Mouse (Mus musculus): ENCODE measurements around the gene Scn2b. TPM values are rescaled to one million over a fixed set of nuclear protein-coding genes. Genes with fewer than 3 reads are reported as not detected.

The Scn2b gene
- polyA plus RNA-seq (2015; fragmentation: Nextera tagmentation; extraction: Ambion mirVana), result 5.3 and 5.7 TPM in 2 replicates

DNA sequence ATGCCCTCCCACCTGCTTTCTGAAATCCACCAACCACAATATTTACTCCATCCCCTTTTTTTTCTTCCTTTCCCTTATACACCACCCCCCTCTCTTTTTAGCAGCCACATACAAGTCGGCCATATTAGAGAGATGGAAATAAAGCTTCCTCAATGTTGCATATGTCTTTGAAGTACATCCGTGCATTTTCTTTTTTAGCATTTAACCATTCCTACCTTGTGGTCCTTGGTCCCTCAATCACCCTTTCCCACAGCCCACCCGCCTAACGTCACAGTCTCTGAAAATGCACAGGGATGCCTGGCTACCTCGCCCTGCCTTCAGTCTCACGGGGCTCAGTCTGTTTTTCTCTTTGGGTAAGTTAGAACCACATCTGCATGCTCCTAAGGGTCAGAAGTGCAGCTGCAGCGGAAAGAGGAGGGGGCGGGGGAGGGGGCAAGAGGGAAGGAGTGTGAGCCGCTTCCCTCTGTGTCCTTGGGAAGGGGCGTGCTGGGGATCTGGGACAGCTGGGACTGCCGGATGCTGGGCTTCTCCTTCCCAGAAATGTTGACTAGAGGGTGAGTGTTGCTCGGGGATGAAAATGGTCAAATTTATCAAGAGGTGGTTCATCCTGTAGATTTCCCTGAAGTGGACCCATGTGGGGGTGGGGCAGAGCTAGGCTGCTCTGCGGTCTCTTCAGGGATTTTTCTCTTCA lies at the start of gene Scn2b:
Scn2b (plus strand) TSS at position 42 of the 691 bp plus-strand sequence.
- WGBS, result 1% methylated on average over 13 of the region's 13 CpGs
- H3K4me3 ChIP-seq, result peak within 1 kb of the TSS; percentile 62
- peak within 1 kb of the TSS; percentile 50 for H3K4me2 ChIP-seq (replicated peaks)
- H3K9me3 ChIP-seq, result no peaks in the 10 kb centered on the region
- peak within 1 kb of the TSS; percentile 79 for H3K27ac ChIP-seq (replicated peaks)
- peak within 1 kb of the TSS; percentile 76 for H3K9ac ChIP-seq (replicated peaks)
- H3K27me3 ChIP-seq, result 0 out of 2 replicates have a peak, but pooled peaks cover 3% of the 10 kb centered on the region
- no peaks in the 10 kb centered on the region for H3K36me3 ChIP-seq
- ATAC-seq (replicated peaks), result 0 out of 2 replicates have a peak, but pooled peaks have one; percentile 54
- H3K4me1 ChIP-seq, result peaks cover 40% of the 10 kb centered on the region

DNA sequence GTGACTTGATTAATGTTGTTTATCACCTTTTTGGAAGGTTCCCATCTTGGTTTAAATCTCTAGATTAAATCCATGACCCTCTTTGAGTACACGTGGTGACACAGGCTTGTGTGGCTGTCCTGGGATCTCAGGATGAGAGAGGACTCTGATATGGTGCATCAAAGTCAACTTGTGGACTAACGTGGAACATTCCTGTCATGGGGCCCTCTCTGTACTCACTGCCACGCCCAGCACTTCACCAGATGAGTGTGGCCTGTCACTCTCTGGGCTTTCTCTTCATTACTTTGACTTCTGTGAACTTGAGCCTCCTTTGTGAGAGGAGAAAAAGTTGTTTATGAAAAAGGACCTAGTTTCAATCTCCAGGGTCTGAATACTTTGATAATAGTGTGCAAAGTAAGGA lies 45.8 kb upstream of the Scn2b start:
- no peaks in the 10 kb centered on the region for H3K27me3 ChIP-seq
- no peaks in the 10 kb centered on the region for H3K36me3 ChIP-seq
- no peaks in the 10 kb centered on the region for H3K9me3 ChIP-seq
- no peak overlapping the region for H3K4me2 ChIP-seq (replicated peaks)
- no peak overlapping the region for H3K27ac ChIP-seq (replicated peaks)
- ATAC-seq (replicated peaks), result no peak
- 59% methylated on average over 3 of the region's 3 CpGs for WGBS
- no peak overlapping the region for H3K9ac ChIP-seq (replicated peaks)
- no peak overlapping the region for H3K4me3 ChIP-seq
- no peaks in the 10 kb centered on the region for H3K4me1 ChIP-seq

DNA sequence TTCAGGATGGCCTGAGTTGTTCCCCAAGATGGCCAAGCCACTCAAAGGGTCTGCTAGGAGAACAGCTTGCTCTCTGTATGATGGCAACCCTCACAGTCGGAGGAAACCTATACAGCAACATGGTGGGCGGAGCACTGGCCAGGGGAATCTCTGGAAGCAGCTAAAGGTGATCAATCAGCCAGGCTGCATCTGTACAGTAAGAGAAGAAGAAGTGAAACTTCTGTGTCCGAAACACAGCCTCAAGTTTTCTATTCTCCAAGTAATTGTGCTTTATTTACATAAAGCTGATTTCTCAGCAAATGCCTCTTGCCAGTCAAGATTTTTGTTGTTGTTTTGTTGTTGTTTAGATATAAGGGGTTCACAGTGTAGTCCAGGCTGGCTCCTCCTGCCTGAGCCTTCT lies 39.7 kb upstream of the Scn2b start:
- WGBS, result 64% methylated on average over 3 of the region's 3 CpGs
- Histone ChIP-seq H3K9me3 (no peaks in the 10 kb centered on the region), H3K36me3 (no peaks in the 10 kb centered on the region), H3K4me1 (no peaks in the 10 kb centered on the region), H3K27me3 (no peaks in the 10 kb centered on the region), H3K4me3 (no peak overlapping the region), H3K9ac (replicated peaks) (no peak overlapping the region), H3K27ac (replicated peaks) (no peak overlapping the region), H3K4me2 (replicated peaks) (no peak overlapping the region)
- no peak for ATAC-seq (replicated peaks)

DNA sequence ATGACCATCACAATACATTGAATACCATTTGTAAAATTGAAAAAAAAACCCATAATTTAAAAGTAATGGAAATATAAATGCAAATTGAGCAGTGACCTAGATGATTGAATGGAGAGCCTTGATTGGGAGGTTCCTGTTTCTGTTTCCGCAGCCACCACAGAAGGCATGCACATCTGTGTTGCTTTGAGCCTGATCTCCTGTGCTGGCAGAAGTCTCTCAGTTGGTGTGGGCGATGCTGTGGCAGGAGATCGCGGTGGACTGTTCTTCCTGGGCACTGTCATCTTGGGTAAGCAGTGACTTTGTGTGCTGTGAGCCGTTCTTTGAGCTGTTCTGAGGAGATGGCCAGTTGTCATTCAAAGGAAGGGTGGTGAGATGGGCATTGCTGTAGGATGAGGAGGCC lies 38.6 kb upstream of the Scn2b start, which contains the start of gene Jaml:
Jaml (plus strand) TSS at position 173 of the 400 bp plus-strand sequence.
- no peaks in the 10 kb centered on the region for H3K27me3 ChIP-seq
- no peak within 1 kb of the TSS for H3K9ac ChIP-seq (replicated peaks)
- H3K27ac ChIP-seq (replicated peaks), result no peak within 1 kb of the TSS
- no peak within 1 kb of the TSS for H3K4me3 ChIP-seq
- H3K4me1 ChIP-seq, result no peaks in the 10 kb centered on the region
- no peaks in the 10 kb centered on the region for H3K9me3 ChIP-seq
- no peak within 1 kb of the TSS for H3K4me2 ChIP-seq (replicated peaks)
- H3K36me3 ChIP-seq, result no peaks in the 10 kb centered on the region
- 92% methylated on average over 5 of the region's 5 CpGs for WGBS
- ATAC-seq (replicated peaks), result no peak

DNA sequence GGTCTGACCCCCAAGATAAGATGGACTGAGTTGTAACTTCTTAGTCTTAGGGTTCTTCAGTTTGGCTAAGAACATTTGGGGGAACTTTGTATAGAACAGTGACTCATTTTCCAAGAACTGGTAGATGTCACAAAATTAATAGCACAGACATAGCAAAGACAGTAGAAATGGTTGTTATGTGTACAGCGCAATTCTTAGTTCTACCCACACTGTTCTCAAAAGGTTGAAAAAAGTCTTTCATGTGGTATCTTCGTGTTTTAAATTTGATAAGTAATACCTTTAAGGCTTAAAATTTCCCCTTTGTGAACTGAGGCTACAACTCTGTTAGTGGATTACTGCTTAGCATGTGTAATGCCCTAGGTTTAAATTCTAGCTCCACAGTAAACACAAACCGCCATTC lies 34.5 kb upstream of the Scn2b start:
- H3K4me2 ChIP-seq (replicated peaks), result no peak overlapping the region
- H3K9me3 ChIP-seq, result no peaks in the 10 kb centered on the region
- no peak overlapping the region for H3K9ac ChIP-seq (replicated peaks)
- no peak overlapping the region for H3K4me3 ChIP-seq
- WGBS, result 88% methylated on average over 3 of the region's 3 CpGs
- no peak overlapping the region for H3K27ac ChIP-seq (replicated peaks)
- no peaks in the 10 kb centered on the region for H3K27me3 ChIP-seq
- no peak for ATAC-seq (replicated peaks)
- no peaks in the 10 kb centered on the region for H3K36me3 ChIP-seq
- H3K4me1 ChIP-seq, result no peaks in the 10 kb centered on the region

DNA sequence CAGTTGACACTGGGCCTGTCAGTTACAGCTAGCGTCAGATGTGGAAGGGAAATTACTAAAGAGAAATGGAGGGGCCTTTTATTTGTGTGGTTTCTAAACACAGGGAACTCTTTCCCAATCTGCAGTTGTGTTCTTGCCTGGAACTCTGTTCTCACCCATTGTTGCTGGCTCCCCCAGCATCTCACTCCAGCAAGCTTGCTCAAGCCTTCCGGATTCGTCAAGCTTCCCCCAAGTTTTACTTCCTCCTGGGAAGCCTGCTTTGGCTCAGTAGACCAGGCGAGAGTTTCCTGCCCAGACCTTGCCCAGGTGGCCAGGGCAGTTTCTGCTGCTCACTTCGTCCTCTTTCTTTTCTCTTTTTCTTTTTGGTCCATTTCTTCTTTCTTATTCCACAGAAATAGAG lies 33.0 kb upstream of the Scn2b start:
- Histone ChIP-seq H3K36me3 (no peaks in the 10 kb centered on the region), H3K4me1 (no peaks in the 10 kb centered on the region), H3K4me2 (replicated peaks) (no peak overlapping the region), H3K4me3 (no peak overlapping the region), H3K27me3 (no peaks in the 10 kb centered on the region), H3K9ac (replicated peaks) (no peak overlapping the region), H3K9me3 (no peaks in the 10 kb centered on the region), H3K27ac (replicated peaks) (no peak overlapping the region)
- ATAC-seq (replicated peaks), result no peak
- WGBS, result 80% methylated on average over 5 of the region's 5 CpGs

DNA sequence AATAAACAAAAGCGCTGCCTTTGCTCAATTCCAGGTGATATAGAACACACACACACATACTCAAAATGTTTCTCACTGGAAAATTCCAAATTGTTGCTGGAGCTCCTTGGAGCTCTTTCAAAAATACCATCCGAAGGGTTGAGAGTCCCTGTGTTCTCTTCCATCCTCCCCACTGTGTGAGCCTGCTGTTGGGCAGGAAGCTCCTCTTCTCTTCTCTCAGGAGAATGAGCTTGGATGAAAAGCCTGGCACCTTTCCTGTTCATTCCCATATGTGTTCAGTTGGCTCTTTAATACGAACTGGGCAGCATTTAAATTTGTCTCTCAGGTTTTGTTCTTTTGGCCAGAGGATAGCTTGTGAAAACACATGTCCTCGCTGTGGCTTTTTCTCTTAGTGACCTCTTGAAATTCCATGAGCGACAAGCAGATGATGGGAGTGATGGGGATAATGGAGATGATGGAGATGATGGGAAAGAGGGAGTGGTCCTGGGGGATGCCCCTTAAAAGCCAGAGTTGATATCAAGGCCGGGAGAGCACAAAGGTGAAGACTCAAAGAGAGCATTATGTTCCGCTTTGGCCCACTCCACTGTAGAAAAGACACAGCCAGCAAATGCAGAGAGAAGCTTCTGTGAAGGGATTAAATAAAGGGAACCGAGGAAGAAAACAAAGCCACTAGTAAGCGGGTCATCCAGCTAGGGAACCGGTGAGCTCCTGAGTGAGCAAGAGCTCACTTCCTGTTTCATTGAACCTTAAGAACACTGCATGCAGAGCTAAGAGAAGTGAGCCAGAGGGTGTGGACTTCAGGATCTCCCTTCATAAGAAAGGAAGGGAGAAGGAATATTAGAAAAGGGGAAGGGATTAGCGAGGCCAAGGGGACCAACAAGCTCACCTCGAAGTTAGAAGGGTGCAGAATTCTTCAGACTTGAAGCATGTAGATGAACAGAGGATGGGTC lies 31.6 kb upstream of the Scn2b start:
- Histone ChIP-seq H3K9ac (replicated peaks) (no peak overlapping the region), H3K4me3 (no peak overlapping the region), H3K4me1 (no peaks in the 10 kb centered on the region), H3K9me3 (no peaks in the 10 kb centered on the region), H3K27ac (replicated peaks) (no peak overlapping the region), H3K27me3 (no peaks in the 10 kb centered on the region), H3K4me2 (replicated peaks) (no peak overlapping the region), H3K36me3 (no peaks in the 10 kb centered on the region)
- WGBS, result 73% methylated on average over 12 of the region's 12 CpGs
- ATAC-seq (replicated peaks), result no peak

DNA sequence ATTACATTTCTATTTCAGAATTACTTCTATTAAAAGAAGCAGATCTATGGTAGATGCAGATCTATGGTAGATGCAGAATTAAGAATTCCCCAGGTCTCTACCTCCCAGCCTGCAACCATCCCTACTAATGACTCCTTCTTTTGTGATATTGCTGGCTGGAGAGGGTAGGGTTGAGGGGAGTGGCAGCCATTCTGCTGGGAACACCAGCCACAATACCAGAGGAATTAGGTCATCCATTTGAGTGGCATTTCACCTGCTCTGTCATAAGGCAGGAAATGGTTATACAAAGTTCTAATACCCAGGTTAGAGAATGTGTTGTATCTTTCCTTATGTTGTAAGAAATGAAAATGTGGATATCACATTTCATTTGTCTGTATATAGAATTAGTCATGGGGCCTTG lies 29.5 kb upstream of the Scn2b start:
- no peaks in the 10 kb centered on the region for H3K4me1 ChIP-seq
- no peak overlapping the region for H3K4me3 ChIP-seq
- no peak overlapping the region for H3K27ac ChIP-seq (replicated peaks)
- H3K9me3 ChIP-seq, result no peaks in the 10 kb centered on the region
- no peak for ATAC-seq (replicated peaks)
- H3K9ac ChIP-seq (replicated peaks), result no peak overlapping the region
- H3K27me3 ChIP-seq, result no peaks in the 10 kb centered on the region
- H3K4me2 ChIP-seq (replicated peaks), result no peak overlapping the region
- no peaks in the 10 kb centered on the region for H3K36me3 ChIP-seq

DNA sequence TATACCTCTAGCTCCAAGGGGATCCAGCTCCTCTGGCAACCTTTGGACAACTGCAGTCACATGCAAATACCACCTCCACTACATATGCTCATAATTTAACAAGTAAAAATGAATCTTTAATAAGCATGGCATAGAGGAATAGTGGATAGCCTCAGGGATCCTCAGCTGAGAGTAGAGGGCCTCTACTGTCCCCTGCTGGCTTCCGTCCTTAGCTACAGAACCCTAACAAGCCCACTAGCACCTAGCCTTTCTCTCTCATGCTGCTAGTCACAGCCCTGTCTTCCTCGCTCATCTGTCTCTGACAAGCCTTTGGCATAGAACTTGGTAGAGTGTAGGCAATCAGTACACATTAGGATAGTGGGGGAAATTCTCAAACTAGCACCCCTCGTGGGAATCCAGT lies 26.8 kb upstream of the Scn2b start:
- ATAC-seq (replicated peaks), result no peak

DNA sequence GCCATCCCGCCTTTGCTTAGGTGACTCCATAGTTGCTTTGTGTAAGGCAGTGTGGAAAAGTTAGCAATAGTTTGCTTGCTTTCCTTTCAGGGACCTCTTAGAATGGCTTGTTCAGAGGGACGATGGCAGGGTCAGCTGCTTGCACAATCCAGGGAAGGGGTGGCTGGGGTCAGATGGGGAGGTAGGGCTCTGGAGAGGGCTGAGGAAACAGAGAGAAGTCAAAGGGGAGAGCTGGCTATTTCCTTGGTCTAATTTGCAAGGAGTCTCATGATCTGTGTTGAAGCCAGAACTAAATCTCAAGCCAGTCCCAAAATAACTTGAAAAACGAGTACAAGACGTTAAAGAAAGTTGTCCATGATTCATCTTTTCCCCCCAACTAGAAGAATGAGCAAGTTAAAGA lies 24.9 kb upstream of the Scn2b start:
- H3K4me3 ChIP-seq, result no peak overlapping the region
- H3K36me3 ChIP-seq, result no peaks in the 10 kb centered on the region
- no peaks in the 10 kb centered on the region for H3K9me3 ChIP-seq
- H3K27ac ChIP-seq (replicated peaks), result no peak overlapping the region
- H3K27me3 ChIP-seq, result no peaks in the 10 kb centered on the region
- no peak for ATAC-seq (replicated peaks)
- H3K4me2 ChIP-seq (replicated peaks), result no peak overlapping the region
- H3K4me1 ChIP-seq, result no peaks in the 10 kb centered on the region
- 77% methylated on average over 4 of the region's 4 CpGs for WGBS
- no peak overlapping the region for H3K9ac ChIP-seq (replicated peaks)

More for the DNA sequence above, 26.8 kb upstream of the Scn2b start:
- Histone ChIP-seq H3K27me3 (no peaks in the 10 kb centered on the region), H3K4me1 (no peaks in the 10 kb centered on the region), H3K36me3 (no peaks in the 10 kb centered on the region), H3K4me2 (replicated peaks) (no peak overlapping the region), H3K27ac (replicated peaks) (no peak overlapping the region), H3K4me3 (no peak overlapping the region), H3K9me3 (no peaks in the 10 kb centered on the region), H3K9ac (replicated peaks) (no peak overlapping the region)
- WGBS, result 75% methylated on average over 3 of the region's 3 CpGs

DNA sequence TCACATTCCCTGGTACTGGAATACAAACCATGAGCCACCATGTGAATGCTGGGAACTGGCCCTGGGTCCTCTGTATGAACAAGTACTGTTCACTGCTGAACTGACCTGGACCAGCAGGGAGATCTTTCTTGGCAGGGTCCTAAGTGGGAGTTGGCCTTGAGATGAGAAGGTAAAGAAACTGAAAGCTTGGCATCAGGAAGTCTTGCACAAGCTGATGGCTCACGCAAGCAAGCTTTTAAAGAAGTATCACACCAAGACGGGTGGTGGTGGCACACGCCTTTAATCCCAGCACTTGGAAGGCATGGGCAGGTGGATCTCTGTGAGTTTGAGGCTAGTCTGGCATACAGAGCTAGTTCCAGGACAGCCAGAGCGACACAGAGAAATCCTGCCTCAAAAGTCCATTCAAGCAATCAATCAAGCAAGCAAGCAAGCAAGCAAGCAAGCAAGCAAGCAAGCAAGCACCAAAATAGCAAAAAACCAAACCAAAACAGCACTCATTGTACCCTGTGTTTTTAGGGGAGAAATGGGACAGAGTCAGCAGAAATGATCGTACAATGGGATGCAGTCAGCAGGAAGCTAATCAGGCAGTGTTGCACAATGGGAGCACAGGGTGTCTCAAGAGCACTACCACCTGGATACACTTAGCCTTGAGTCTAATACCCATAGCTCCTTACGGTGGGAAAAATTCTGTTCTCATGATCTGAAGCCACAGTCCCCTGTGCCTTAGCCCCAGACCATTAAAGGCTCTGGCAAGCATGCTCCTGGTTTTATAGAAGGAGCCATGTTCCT lies 22.2 kb upstream of the Scn2b start:
- no peak overlapping the region for H3K27ac ChIP-seq (replicated peaks)
- no peak for ATAC-seq (replicated peaks)
- H3K9me3 ChIP-seq, result no peaks in the 10 kb centered on the region
- H3K4me1 ChIP-seq, result no peaks in the 10 kb centered on the region
- H3K36me3 ChIP-seq, result no peaks in the 10 kb centered on the region
- 75% methylated on average over 6 of the region's 6 CpGs for WGBS
- H3K4me3 ChIP-seq, result no peak overlapping the region
- no peak overlapping the region for H3K9ac ChIP-seq (replicated peaks)
- no peaks in the 10 kb centered on the region for H3K27me3 ChIP-seq
- H3K4me2 ChIP-seq (replicated peaks), result no peak overlapping the region

DNA sequence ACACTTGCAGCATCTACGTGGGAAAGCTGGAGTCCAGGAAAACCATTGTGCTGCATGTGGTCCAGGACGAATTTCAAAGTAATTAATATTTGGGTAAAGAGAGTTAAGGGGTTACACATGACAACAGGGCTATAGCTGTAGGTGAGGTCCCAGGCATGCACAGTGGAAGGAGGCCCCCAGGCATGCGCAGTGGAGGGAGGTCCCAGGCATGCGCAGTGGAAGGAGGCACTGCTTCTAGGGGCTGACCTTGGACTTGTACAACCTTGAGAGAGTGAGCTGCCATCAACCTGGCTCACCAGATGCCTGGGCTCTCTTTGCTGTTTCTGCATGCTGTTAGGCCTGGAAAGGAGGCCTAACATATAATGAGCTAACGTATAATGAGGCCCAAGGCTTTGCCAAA lies 19.7 kb upstream of the Scn2b start:
- H3K4me1 ChIP-seq, result no peaks in the 10 kb centered on the region
- ATAC-seq (replicated peaks), result no peak
- H3K36me3 ChIP-seq, result no peaks in the 10 kb centered on the region
- H3K4me3 ChIP-seq, result no peak overlapping the region
- 86% methylated on average over 5 of the region's 5 CpGs for WGBS
- no peaks in the 10 kb centered on the region for H3K27me3 ChIP-seq
- no peak overlapping the region for H3K27ac ChIP-seq (replicated peaks)
- no peaks in the 10 kb centered on the region for H3K9me3 ChIP-seq
- H3K4me2 ChIP-seq (replicated peaks), result no peak overlapping the region
- no peak overlapping the region for H3K9ac ChIP-seq (replicated peaks)

All from forebrain, embryonic 15.5 days (tissue).